Mouse (Mus musculus): Measurements from ENCODE around the gene Hlcs. TPM values are rescaled to one million over a fixed set of nuclear protein-coding genes. Genes with fewer than 3 reads are reported as not detected.

Gene Hlcs
- polyA plus RNA-seq, 1 experiment: 9.5 TPM

DNA sequence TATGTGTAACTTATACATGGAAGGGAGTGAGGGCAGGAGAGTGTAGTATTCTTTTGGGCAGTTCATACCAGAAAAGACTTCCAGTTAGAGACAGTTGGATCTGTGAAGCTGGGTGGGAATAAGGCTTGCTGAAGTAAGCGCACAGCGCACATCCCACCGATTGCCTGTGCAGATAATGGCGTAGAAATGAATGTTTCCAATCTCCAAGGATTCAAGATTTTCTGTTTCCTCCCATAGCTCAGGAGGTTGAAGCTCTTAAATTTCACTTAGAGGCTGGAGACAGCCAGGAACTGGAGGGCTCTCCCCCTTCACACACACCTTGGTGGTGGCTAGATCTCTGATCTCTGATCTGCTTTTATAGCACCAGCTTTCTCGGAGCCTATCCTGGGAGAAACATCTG lies 231.8 kb downstream of the Hlcs start:
- WGBS: 27% methylated on average over 5 of the region's 5 CpGs

DNA sequence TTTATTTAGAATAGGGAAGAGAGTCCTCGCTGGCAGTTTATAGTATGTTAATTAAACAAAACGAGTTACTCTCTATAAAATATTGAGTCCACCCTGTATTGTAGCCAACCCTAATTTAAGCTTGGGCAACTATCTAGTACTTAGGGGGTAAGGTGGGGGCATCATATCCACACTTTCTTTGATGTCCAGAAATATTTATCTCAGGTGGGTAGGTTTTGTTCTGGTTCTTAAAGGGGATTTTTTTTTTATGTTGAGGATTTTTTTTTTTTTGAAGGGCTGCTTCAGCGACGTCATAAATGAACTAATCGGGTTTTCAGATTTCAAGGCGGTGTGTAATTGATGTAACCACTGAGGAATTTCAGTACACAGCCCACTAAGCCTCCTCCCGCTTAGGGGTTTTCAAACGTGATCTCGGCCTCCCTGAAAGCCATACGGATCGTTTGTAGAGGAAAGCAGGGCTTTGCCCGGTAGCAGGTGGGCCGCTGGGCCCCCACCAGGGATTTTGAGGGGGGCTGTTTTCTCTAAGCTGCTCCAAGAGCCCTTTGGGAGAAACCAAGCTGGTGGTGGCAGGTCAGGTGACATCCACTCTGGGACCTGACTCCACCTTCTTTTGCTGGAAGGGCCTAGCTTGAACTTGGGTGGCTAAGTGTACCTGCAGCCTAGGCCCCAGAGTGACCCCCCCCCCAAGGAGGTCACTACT lies 233.4 kb downstream of the Hlcs start:
- Histone ChIP-seq H3K4me1 (ENCODE audit: control insufficient read depth, insufficient read depth, low read length) (no peaks in the 10 kb centered on the region), H3K4me3 (replicated peaks; ENCODE audit: extremely low read depth, low read depth, low read length) (no peak overlapping the region)
- WGBS: 8% methylated on average over 13 of the region's 13 CpGs
- DNase-seq: no peak
- TF ChIP-seq CTCF (IDR thresholded peaks at IDR 0.05; ENCODE audit: insufficient read depth, low read length) (no peak), POLR2A (IDR thresholded peaks at IDR 0.05; ENCODE audit: borderline replicate concordance, extremely low read depth, low read depth, low read length) (no peak)

More for the DNA sequence above, 231.8 kb downstream of the Hlcs start:
- DNase-seq: no peak
- no peak overlapping the region for H3K4me3 ChIP-seq (replicated peaks; ENCODE audit: extremely low read depth, low read depth, low read length)
- peaks cover 9% of the 10 kb centered on the region for H3K4me1 ChIP-seq (ENCODE audit: control insufficient read depth, insufficient read depth, low read length)
- TF ChIP-seq POLR2A (IDR thresholded peaks at IDR 0.05; ENCODE audit: borderline replicate concordance, extremely low read depth, low read depth, low read length) (no peak), CTCF (IDR thresholded peaks at IDR 0.05; ENCODE audit: insufficient read depth, low read length) (no peak)

DNA sequence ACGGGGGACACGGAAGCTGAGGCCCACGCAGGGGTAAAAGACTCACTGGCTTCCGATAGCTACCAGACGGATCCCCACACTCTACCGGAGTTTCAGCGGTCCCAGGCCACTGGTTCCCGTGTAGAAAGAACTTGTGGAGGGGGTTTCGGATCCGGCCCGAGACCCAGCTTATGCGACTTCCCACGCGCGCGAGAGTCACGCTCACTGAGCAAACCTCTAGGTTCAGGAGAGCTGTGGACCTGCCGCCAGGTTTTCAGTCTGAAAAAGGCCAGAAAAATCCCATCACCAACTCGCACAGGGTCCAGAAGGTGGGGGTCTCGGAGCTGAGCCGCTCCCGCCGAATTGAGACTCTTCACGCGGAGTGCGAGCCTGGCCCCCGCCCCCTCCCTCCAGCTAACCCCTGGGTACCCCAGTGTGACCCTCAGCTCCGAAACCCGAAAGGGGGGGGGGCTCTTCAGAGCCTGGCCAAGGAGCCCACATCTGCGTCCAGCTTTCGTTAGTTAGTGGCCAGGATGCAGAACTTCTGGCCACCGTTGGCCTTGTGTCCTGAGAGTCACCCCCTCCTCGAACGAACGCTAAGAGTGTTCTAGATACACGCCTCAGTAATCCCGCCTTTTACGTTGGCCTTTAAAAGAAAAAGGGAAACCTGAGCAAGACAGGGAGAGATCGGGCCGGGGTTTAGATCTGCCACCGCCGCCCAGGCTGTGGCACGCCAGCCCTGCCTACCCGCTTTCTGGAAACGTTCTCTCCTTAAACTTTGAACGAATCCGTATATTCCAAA lies 234.1 kb downstream of the Hlcs start:
- no peaks in the 10 kb centered on the region for H3K4me1 ChIP-seq (ENCODE audit: control insufficient read depth, insufficient read depth, low read length)
- no peak overlapping the region for H3K4me3 ChIP-seq (replicated peaks; ENCODE audit: extremely low read depth, low read depth, low read length)
- WGBS: 4% methylated on average over 47 of the region's 47 CpGs
- TF ChIP-seq POLR2A (IDR thresholded peaks at IDR 0.05; ENCODE audit: borderline replicate concordance, extremely low read depth, low read depth, low read length): no peak
- TF ChIP-seq CTCF (IDR thresholded peaks at IDR 0.05; ENCODE audit: insufficient read depth, low read length): no peak
- DNase-seq: no peak

Other genes with a start within 250 kb of the Hlcs start
- 0.05 and 8.8 TPM in 2 replicates for gene Sim2, start 228.6 kb downstream of the Hlcs start, polyA plus RNA-seq (2012; rRNA removed)
- gene Ripply3, start 14.8 kb upstream of the Hlcs start, polyA plus RNA-seq (2012; rRNA removed): 34.6 and 38.6 TPM in 2 replicates
- gene Ttc3, start 57.0 kb upstream of the Hlcs start, polyA plus RNA-seq (2012; rRNA removed): 25.9 and 26.5 TPM in 2 replicates
- 20.6 and 23.8 TPM in 2 replicates for gene Pigp, start 58.3 kb upstream of the Hlcs start, polyA plus RNA-seq (2012; rRNA removed)
- 25.8 and 40.7 TPM in 2 replicates for gene Vps26c, start 213.3 kb upstream of the Hlcs start, polyA plus RNA-seq (2012; rRNA removed)

Measured in lung, adult 2 months (tissue).